Mouse (Mus musculus) cerebellum, adult 2 months (tissue): ENCODE results near the gene Zscan4f. TPM values are rescaled to one million over a fixed set of nuclear protein-coding genes. Genes with fewer than 3 reads are reported as not detected.
"Not testable (repeated sequence)": the region's sequence is repeated elsewhere in the genome, so short reads cannot be mapped to it uniquely, and the experiment has no call there.

ENCODE experiments used
- DNase-seq, 2 experiments: peaks; one replicate each; pipeline ENCODE4 v3.0.0; 2021
- H3K27ac ChIP-seq: fragments of 200-500 bp; 2 replicates; pipeline ENCODE4 v1.5.1; 2012; ENCODE audit warnings: low read length, control low read depth, inconsistent platforms; ENCODE audit not compliant: insufficient read depth
- H3K27me3 ChIP-seq: fragments of 200-500 bp; 2 replicates; pipeline ENCODE4 v1.6.1; 2012; ENCODE audit warnings: inconsistent platforms, mild to moderate bottlenecking, low read length, moderate library complexity; ENCODE audit not compliant: control insufficient read depth, insufficient read depth
- H3K4me1 ChIP-seq: fragments of 200-500 bp; 2 replicates; pipeline ENCODE4 v1.6.1; 2011; ENCODE audit warnings: low read length; ENCODE audit not compliant: control insufficient read depth, insufficient read depth
- H3K4me3 ChIP-seq: fragments of 200-500 bp; replicated peaks from 2 replicates; pipeline ENCODE3; 2011; ENCODE audit warnings: mild to moderate bottlenecking, low read depth, low read length, control low read depth; ENCODE audit not compliant: insufficient read depth
- WGBS: fragments of 180-500 bp; shearing (Covaris S2); methylation state at CpG from one replicate; pipeline ENCODE4 v1.1.7; 2018; 5-methylcytosine and 5-hydroxymethylcytosine counted together
- polyA plus RNA-seq: library from polyadenylated mRNA; depleted of rRNA; stranded (reverse); fragments of >200 nt; gene quantifications from 2 replicates; pipeline ENCODE4 v1.2.3, GENCODE M21; 2012; rRNA removed

Gene Zscan4f
- not detected in 2 replicates for polyA plus RNA-seq

- H3K27me3 ChIP-seq, H3K4me3 ChIP-seq, H3K4me1 ChIP-seq, DNase-seq, H3K27ac ChIP-seq: not testable (repeated sequence)
- WGBS = 87% methylated on average over 3 of the region's 3 CpGs
These were observed at the start of gene Zscan4f for GRCm38 (mm10) chr7:11397615-11398014. Zscan4f (plus strand) TSS chr7:11397915.

GRCm38 (mm10) chr7:11384641-11385040 lies 13.1 kb upstream of the Zscan4f start:
- DNase-seq, H3K4me1 ChIP-seq, H3K4me3 ChIP-seq, H3K27ac ChIP-seq, H3K27me3 ChIP-seq: not testable (repeated sequence)

Other genes starting within 250 kb of the Zscan4f start
- not detected in 2 replicates for gene Zscan4d, start 231.8 kb upstream of the Zscan4f start, polyA plus RNA-seq
- not detected in 2 replicates for gene Zscan4e, start 87.2 kb upstream of the Zscan4f start, polyA plus RNA-seq
- gene Zscan4-ps2, start 116.4 kb downstream of the Zscan4f start, polyA plus RNA-seq = not detected in 2 replicates
- not detected in 2 replicates for gene Zscan4-ps3, start 211.4 kb downstream of the Zscan4f start, polyA plus RNA-seq